Comparison of ENCODE assay signal across 18 mouse cellular contexts in the genomic region with DNA sequence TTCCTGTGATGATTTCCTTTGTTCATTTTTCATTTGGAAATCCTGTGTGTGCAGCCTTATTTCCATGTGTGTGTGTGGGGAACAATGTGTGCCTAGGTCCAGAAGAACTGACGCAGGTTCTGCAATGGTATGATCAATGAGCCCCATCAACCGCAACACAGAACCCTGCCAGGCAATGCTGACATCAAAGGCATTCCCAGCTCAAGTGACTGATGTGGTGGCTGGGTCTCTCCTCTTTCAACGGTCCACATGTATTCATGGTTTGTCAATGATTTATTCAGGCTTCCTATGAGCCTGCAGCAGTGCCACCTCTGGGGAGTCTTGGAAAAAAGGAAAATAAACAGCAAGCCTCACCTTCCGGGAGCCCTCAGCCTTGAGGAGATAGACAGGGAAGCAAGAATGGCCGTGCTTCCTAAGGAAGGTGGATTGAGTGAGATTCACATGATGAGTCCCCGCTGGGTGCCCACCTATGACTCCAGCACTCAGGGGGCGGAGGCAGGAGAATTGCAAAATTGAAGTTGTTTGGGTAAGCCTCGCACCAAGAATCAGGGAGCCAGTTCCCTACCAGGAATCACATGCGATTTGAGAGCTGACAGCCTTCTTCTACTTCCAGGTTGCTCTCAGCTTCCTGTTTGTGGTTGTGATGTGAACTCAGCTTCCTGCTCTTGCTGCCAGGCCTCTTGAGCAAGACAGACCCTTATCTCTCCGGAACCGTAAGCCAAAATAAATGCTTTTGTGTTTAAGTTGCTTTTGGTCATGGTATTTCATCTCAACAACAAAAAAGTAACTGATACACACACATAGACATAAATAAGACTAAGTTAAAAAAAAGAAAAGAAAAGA.
DNase-seq lines count a peak whose midpoint lies in the region; ATAC-seq and TF ChIP-seq lines count a peak whose summit lies in the region.
"Had no signal": no experiment of that assay in that cellular context is flagged by ENCODE, and none has a peak within 500 bp of the region (broad histone marks: within the 10 kb centered on the region; RNA-seq: fewer than 3 reads in every experiment).

No protein-coding gene starts in this region.

- H3K36me3 ChIP-seq in kidney, embryonic 15.5 days = no peaks in the 10 kb centered on the region
- no peaks in the 10 kb centered on the region for H3K36me3 ChIP-seq in kidney, adult 2 months (ENCODE audit: control insufficient read depth, insufficient read depth, low read length)
- H3K36me3 ChIP-seq in neural tube, embryonic 11.5 days (ENCODE audit: control insufficient read depth, insufficient read depth, low read length) = no peaks in the 10 kb centered on the region
- H3K36me3 ChIP-seq in intestine, postnatal 0 days (ENCODE audit: control insufficient read depth, insufficient read depth) = no peaks in the 10 kb centered on the region
- H3K36me3 ChIP-seq: embryonic facial prominence, embryonic 13.5 days; hindbrain, embryonic 10.5 days; limb, embryonic 15.5 days; midbrain, embryonic 13.5 days had no signal

- ATAC-seq in kidney, embryonic 15.5 days (replicated peaks; ENCODE audit: low FRiP score) = peak; percentile 65
- ATAC-seq in neural tube, embryonic 11.5 days (ENCODE audit: insufficient read depth, low FRiP score, low TSS enrichment) = no peak
- ATAC-seq in intestine, postnatal 0 days = no peak
- ATAC-seq: inflammation-experienced regulatory T-cells, adult 6 months; midbrain, embryonic 13.5 days had no signal

- H3K4me2 ChIP-seq in kidney, embryonic 15.5 days = no peak overlapping the region
- no peak overlapping the region for H3K4me2 ChIP-seq in neural tube, embryonic 11.5 days (ENCODE audit: low read depth)
- no peak overlapping the region for H3K4me2 ChIP-seq in intestine, postnatal 0 days (replicated peaks; ENCODE audit: low read depth)
- H3K4me2 ChIP-seq: embryonic facial prominence, embryonic 13.5 days; limb, embryonic 15.5 days; midbrain, embryonic 13.5 days had no signal

- H3K4me1 ChIP-seq in kidney, embryonic 15.5 days = peaks cover 12% of the 10 kb centered on the region; the same call in 1 of the 2 replicates
- H3K4me1 ChIP-seq in kidney, adult 2 months (ENCODE audit: control insufficient read depth, insufficient read depth, low read length) = no peaks in the 10 kb centered on the region
- H3K4me1 ChIP-seq in neural tube, embryonic 11.5 days (ENCODE audit: control insufficient read depth, insufficient read depth, low read length) = no peaks in the 10 kb centered on the region
- H3K4me1 ChIP-seq in intestine, postnatal 0 days (replicated peaks; ENCODE audit: control insufficient read depth, insufficient read depth, low read length) = no peaks in the 10 kb centered on the region
- H3K4me1 ChIP-seq: hindbrain, embryonic 10.5 days; limb, embryonic 15.5 days; midbrain, embryonic 13.5 days had no signal

- no peak for TF ChIP-seq CTCF in kidney, adult 2 months (conservative IDR thresholded peaks at IDR 0.05; ENCODE audit: insufficient read depth, insufficient read length, low read depth, low read length)
- 0 out of 2 replicates have a peak, but pooled peaks have one; percentile 15 for TF ChIP-seq CTCF in intestine, postnatal 0 days (IDR thresholded peaks at IDR 0.05; ENCODE audit: low read depth)

- H3K9ac ChIP-seq in kidney, embryonic 15.5 days = no peak overlapping the region
- H3K9ac ChIP-seq in neural tube, embryonic 11.5 days (ENCODE audit: low read length) = no peak overlapping the region
- no peak overlapping the region for H3K9ac ChIP-seq in intestine, postnatal 0 days (ENCODE audit: low read depth, low read length)
- H3K9ac ChIP-seq: embryonic facial prominence, embryonic 13.5 days; limb, embryonic 15.5 days; midbrain, embryonic 13.5 days had no signal

- no peaks in the 10 kb centered on the region for H3K9me3 ChIP-seq in kidney, embryonic 15.5 days (replicated peaks)
- H3K9me3 ChIP-seq in neural tube, embryonic 11.5 days (ENCODE audit: control insufficient read depth, low read length) = no peaks in the 10 kb centered on the region
- no peaks in the 10 kb centered on the region for H3K9me3 ChIP-seq in intestine, postnatal 0 days (ENCODE audit: control insufficient read depth)
- H3K9me3 ChIP-seq: embryonic facial prominence, embryonic 13.5 days; hindbrain, embryonic 10.5 days; limb, embryonic 15.5 days; midbrain, embryonic 13.5 days had no signal

- 59% methylated on average over 11 of the region's 11 CpGs for WGBS in kidney, embryonic 15.5 days
- 55% methylated on average over 11 of the region's 11 CpGs for WGBS in kidney, adult 2 months
- 67% methylated on average over 11 of the region's 11 CpGs for WGBS in neural tube, embryonic 11.5 days
- WGBS in intestine, postnatal 0 days = 65% methylated on average over 11 of the region's 11 CpGs

- H3K27me3 ChIP-seq in kidney, embryonic 15.5 days = no peaks in the 10 kb centered on the region
- no peaks in the 10 kb centered on the region for H3K27me3 ChIP-seq in kidney, adult 2 months (replicated peaks; ENCODE audit: control insufficient read depth, insufficient read depth, low read length)
- H3K27me3 ChIP-seq in neural tube, embryonic 11.5 days (ENCODE audit: control insufficient read depth, insufficient read depth, low read length) = no peaks in the 10 kb centered on the region
- H3K27me3 ChIP-seq in intestine, postnatal 0 days (replicated peaks; ENCODE audit: control insufficient read depth, insufficient read depth, low read length) = no peaks in the 10 kb centered on the region
- H3K27me3 ChIP-seq: embryonic facial prominence, embryonic 13.5 days; limb, embryonic 15.5 days; midbrain, embryonic 13.5 days had no signal

- no peak for TF ChIP-seq POLR2A in kidney, adult 2 months (IDR thresholded peaks at IDR 0.05; ENCODE audit: low read depth, low read length)

- no peak overlapping the region for H3K4me3 ChIP-seq in kidney, embryonic 15.5 days (replicated peaks)
- no peak overlapping the region for H3K4me3 ChIP-seq in kidney, adult 2 months (ENCODE audit: insufficient read depth, low read depth, low read length)
- H3K4me3 ChIP-seq in neural tube, embryonic 11.5 days (ENCODE audit: low read depth, low read length) = no peak overlapping the region
- H3K4me3 ChIP-seq in intestine, postnatal 0 days (ENCODE audit: low read depth, low read length) = no peak overlapping the region
- H3K4me3 ChIP-seq: embryonic facial prominence, embryonic 13.5 days; hindbrain, embryonic 10.5 days; limb, embryonic 15.5 days; midbrain, embryonic 13.5 days had no signal

- H3K27ac ChIP-seq in kidney, embryonic 15.5 days = 0 out of 2 replicates have a peak overlapping the region, but pooled peaks have one; percentile 7
- no peak overlapping the region for H3K27ac ChIP-seq in kidney, adult 2 months (ENCODE audit: insufficient read depth, low read depth, low read length)
- H3K27ac ChIP-seq in neural tube, embryonic 11.5 days (ENCODE audit: low read depth, low read length) = no peak overlapping the region
- no peak overlapping the region for H3K27ac ChIP-seq in intestine, postnatal 0 days (ENCODE audit: low read depth, low read length)
- H3K27ac ChIP-seq: embryonic facial prominence, embryonic 13.5 days; hindbrain, embryonic 10.5 days; limb, embryonic 15.5 days; midbrain, embryonic 13.5 days had no signal

- DNase-seq in kidney, adult 2 months = no peak
- peak; percentile 26 for DNase-seq in neural tube, embryonic 11.5 days (ENCODE audit: low spot score)
- no peak for DNase-seq in neural tube, embryonic 10.5 days (ENCODE audit: extremely low spot score, low spot score)
- no peak for DNase-seq in left cerebral cortex, adult 8-10 months (ENCODE audit: low spot score in 2 of 2)
- no peak for DNase-seq in right cerebral cortex, adult 18-20 months
- no peak for DNase-seq in right cerebral cortex, postnatal 10 days (ENCODE audit: low spot score in 2 of 2)
- DNase-seq: adrenal gland, postnatal 36 days; cerebellum, postnatal 36 days; lung, postnatal 10 days; right cerebral cortex, postnatal 4 days; thymus, adult 18-20 months had no signal
